Mouse (Mus musculus) testis, adult 2 months (tissue): ENCODE results near the gene Wars2. TPM values are rescaled to one million over a fixed set of nuclear protein-coding genes. Genes with fewer than 3 reads are reported as not detected.

Source experiments
- H3K27ac ChIP-seq: fragments of 200-500 bp; 2 replicates; pipeline ENCODE4 v1.5.1; 2012; ENCODE audit warnings: low read depth, low read length; ENCODE audit not compliant: control insufficient read depth, insufficient read depth
- H3K27me3 ChIP-seq: fragments of 200-500 bp; 2 replicates; pipeline ENCODE4 v1.6.1; 2012; ENCODE audit warnings: mild to moderate bottlenecking, low read length, moderate library complexity; ENCODE audit not compliant: control insufficient read depth, insufficient read depth
- H3K36me3 ChIP-seq: fragments of 200-500 bp; 2 replicates; pipeline ENCODE4 v1.6.1; 2012; ENCODE audit warnings: mild to moderate bottlenecking, low read length; ENCODE audit not compliant: control insufficient read depth, insufficient read depth
- H3K4me1 ChIP-seq: fragments of 200-500 bp; 2 replicates; pipeline ENCODE4 v1.6.1; 2012; ENCODE audit warnings: low read length; ENCODE audit not compliant: control insufficient read depth, insufficient read depth
- H3K4me3 ChIP-seq: fragments of 200-500 bp; 2 replicates; pipeline ENCODE4 v1.5.1; 2012; ENCODE audit warnings: low read depth, mild to moderate bottlenecking, low read length, moderate library complexity, mixed read lengths; ENCODE audit not compliant: control insufficient read depth
- CTCF ChIP-seq: fragments of 200-500 bp; IDR thresholded peaks from 2 replicates; pipeline ENCODE4 v1.5.1; 2012; ENCODE audit warnings: low read depth, mild to moderate bottlenecking, inconsistent platforms, low read length, moderate library complexity; ENCODE audit not compliant: control insufficient read depth, insufficient read depth, insufficient replicate concordance
- POLR2A ChIP-seq: fragments of 200-500 bp; IDR thresholded peaks from 2 replicates; pipeline ENCODE4 v1.6.1; 2012; ENCODE audit warnings: low read depth, mild to moderate bottlenecking, inconsistent platforms, low read length, moderate library complexity; ENCODE audit not compliant: control insufficient read depth
- polyA plus RNA-seq: library from polyadenylated mRNA; depleted of rRNA; stranded (reverse); fragments of >200 nt; gene quantifications from 2 replicates; pipeline ENCODE4 v1.2.3, GENCODE M21; 2012

Gene Wars2
- polyA plus RNA-seq, 1 experiment = 1.8 TPM

GRCm38 (mm10) chr3:99188097-99188496, 47.2 kb downstream of the Wars2 start:
- no peaks in the 10 kb centered on the region for H3K27me3 ChIP-seq
- H3K4me1 ChIP-seq = no peaks in the 10 kb centered on the region
- H3K27ac ChIP-seq = no peak overlapping the region
- H3K4me3 ChIP-seq = no peak overlapping the region
- TF ChIP-seq CTCF (no peak), POLR2A (no peak)
- no peaks in the 10 kb centered on the region for H3K36me3 ChIP-seq

DNA sequence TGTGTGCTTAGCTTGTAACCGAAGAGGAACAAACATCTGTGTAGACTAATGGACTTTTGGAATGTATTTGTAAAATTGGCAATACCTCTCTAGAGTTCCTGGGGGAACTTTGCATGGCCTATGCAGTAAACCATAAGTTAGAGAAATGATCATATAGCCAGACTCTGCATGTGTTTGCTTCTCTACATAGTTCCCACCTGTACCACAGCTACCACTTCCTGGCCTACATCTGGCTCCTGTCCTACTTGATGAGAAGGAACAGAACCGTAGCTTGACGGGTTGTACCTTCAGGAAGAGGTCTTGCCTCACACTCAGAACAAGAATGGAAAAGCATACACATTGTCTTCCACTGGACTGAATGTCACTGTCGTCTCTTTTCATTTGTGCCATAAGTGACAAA, 52.7 kb downstream of the Wars2 start:
- Histone ChIP-seq H3K27ac (no peak overlapping the region), H3K4me1 (no peaks in the 10 kb centered on the region), H3K4me3 (no peak overlapping the region), H3K36me3 (no peaks in the 10 kb centered on the region), H3K27me3 (no peaks in the 10 kb centered on the region)
- TF ChIP-seq CTCF = no peak
- no peak for TF ChIP-seq POLR2A

DNA sequence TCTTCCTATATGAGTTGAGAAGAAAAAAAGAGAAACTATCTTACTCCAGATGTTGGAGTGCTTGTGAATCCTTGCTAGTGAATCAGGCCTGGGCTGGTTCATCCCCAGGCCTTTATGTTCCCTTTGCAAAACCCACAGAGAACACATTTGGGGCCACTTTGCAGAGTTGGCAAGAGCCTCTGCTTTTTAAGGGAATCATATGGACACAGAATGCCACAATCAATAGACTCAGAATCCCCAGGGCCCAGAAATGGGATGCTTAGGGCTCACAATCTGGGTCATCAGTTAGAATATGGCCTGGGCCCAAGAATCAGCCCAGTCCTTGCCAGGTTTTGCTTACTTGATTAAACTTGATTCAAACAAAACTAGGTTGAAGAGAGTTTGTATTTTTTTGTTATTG, 62.5 kb downstream of the Wars2 start:
- Histone ChIP-seq H3K27me3 (no peaks in the 10 kb centered on the region), H3K4me3 (no peak overlapping the region), H3K36me3 (no peaks in the 10 kb centered on the region), H3K27ac (no peak overlapping the region), H3K4me1 (no peaks in the 10 kb centered on the region)
- TF ChIP-seq CTCF (no peak), POLR2A (no peak)

GRCm38 (mm10) chr3:99208416-99208815, 67.5 kb downstream of the Wars2 start:
- Histone ChIP-seq H3K27ac (no peak overlapping the region), H3K4me3 (no peak overlapping the region), H3K27me3 (no peaks in the 10 kb centered on the region), H3K36me3 (no peaks in the 10 kb centered on the region), H3K4me1 (no peaks in the 10 kb centered on the region)
- TF ChIP-seq CTCF = no peak
- TF ChIP-seq POLR2A = no peak

- no peak for TF ChIP-seq POLR2A
- TF ChIP-seq CTCF = no peak
- H3K4me3 ChIP-seq = no peak overlapping the region
- no peaks in the 10 kb centered on the region for H3K4me1 ChIP-seq
- no peaks in the 10 kb centered on the region for H3K27me3 ChIP-seq
- no peaks in the 10 kb centered on the region for H3K36me3 ChIP-seq
- H3K27ac ChIP-seq = no peak overlapping the region
Observed at GRCm38 (mm10) chr3:99211105-99211698, 70.3 kb downstream of the Wars2 start.

GRCm38 (mm10) chr3:99227807-99228206, 86.9 kb downstream of the Wars2 start:
- Histone ChIP-seq H3K36me3 (no peaks in the 10 kb centered on the region), H3K27ac (no peak overlapping the region), H3K4me1 (no peaks in the 10 kb centered on the region), H3K27me3 (no peaks in the 10 kb centered on the region), H3K4me3 (no peak overlapping the region)
- no peak for TF ChIP-seq POLR2A
- no peak for TF ChIP-seq CTCF

DNA sequence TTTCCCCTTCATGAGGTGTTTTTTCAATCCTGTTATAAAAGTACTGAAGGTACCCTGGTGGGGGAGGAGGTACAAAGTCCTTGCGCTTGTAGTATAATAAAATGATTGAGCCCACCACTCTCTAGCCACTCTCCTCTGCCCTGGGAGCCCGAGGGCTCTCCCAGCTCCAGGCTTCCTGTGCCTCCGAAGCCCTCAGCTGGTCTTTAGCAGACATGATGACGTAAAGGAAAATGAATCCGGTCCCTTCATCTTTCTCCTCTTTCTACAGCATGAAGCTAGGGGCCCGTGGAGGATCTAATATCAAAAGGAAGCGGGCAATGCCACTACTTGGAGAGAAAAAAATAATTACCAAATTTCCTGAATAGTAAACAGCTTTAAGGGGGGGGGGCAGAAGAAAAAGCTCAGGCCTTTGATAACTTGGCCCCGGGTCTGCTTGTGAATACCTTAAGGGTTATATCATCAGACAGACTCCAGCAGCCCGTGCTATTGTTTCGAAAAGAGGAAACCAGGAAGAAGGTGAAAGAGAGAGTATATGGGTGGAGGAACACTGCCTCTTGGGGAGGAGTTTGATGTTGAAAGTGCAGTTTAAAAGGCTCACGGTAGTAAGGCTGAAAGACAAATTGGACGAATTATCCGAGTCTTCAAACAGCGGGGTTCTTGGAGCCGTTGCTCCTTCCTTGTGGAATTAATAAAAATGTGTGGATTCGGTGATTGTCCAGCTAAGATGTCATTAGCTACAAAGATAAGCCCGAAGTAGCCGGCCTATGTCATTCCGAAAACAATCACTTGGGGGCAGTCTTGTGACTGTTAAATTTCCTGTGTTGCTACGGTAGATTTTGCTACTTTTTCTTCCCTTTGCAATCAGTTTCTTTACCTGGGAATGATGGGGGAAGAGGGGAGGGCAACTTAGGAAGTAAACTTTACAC, 92.8 kb downstream of the Wars2 start:
- no peak overlapping the region for H3K27ac ChIP-seq
- H3K4me3 ChIP-seq = no peak overlapping the region; the same call in 1 of the 2 replicates
- 0 out of 2 replicates have a peak, but pooled peaks cover 3% of the 10 kb centered on the region for H3K27me3 ChIP-seq
- H3K36me3 ChIP-seq = no peaks in the 10 kb centered on the region
- TF ChIP-seq CTCF = no peak
- TF ChIP-seq POLR2A = no peak
- peaks cover 9% of the 10 kb centered on the region for H3K4me1 ChIP-seq
